Mouse (Mus musculus) liver, embryonic 12.5 days (tissue): Measurements from ENCODE around the gene Fam192a. TPM values are rescaled to one million over a fixed set of nuclear protein-coding genes. Genes with fewer than 3 reads are reported as not detected.

Source experiments
- ATAC-seq: fragments of 200-750 bp; cut with Nextera tagmentation; 2 replicates; pipeline ENCODE4 v1.8.0; 2017; ENCODE audit warnings: moderate number of reproducible peaks, mild to moderate bottlenecking, moderate library complexity
- H3K27ac ChIP-seq: fragments of 300-500 bp; sonication (generic); 2 replicates; pipeline ENCODE4 v1.5.1; 2016; ENCODE audit warnings: mild to moderate bottlenecking
- H3K27me3 ChIP-seq: fragments of 300-500 bp; sonication (generic); replicated peaks from 2 replicates; pipeline ENCODE4 v1.6.1; 2016; ENCODE audit warnings: mild to moderate bottlenecking, moderate library complexity
- H3K36me3 ChIP-seq: fragments of 300-500 bp; sonication (generic); 2 replicates; pipeline ENCODE4 v1.6.1; 2016; ENCODE audit warnings: mild to moderate bottlenecking, moderate library complexity
- H3K4me1 ChIP-seq: fragments of 300-500 bp; sonication (generic); 2 replicates; pipeline ENCODE4 v1.6.1; 2016
- H3K4me2 ChIP-seq: fragments of 300-500 bp; sonication (generic); 2 replicates; pipeline ENCODE4 v1.6.1; 2016; ENCODE audit warnings: mild to moderate bottlenecking, moderate library complexity
- H3K4me3 ChIP-seq: fragments of 300-500 bp; sonication (generic); 2 replicates; pipeline ENCODE4 v1.5.1; 2016; ENCODE audit warnings: mild to moderate bottlenecking, moderate library complexity
- H3K9ac ChIP-seq: fragments of 300-500 bp; sonication (generic); 2 replicates; pipeline ENCODE4 v1.6.1; 2016; ENCODE audit warnings: mild to moderate bottlenecking, moderate library complexity
- H3K9me3 ChIP-seq: fragments of 300-500 bp; sonication (generic); replicated peaks from 2 replicates; pipeline ENCODE4 v1.6.1; 2016; ENCODE audit warnings: mild to moderate bottlenecking, moderate library complexity
- WGBS: fragments of 180-500 bp; shearing (Covaris S2); methylation state at CpG from one replicate; pipeline ENCODE4 v1.1.7; 2016; ENCODE audit not compliant: insufficient replicate concordance; 5-methylcytosine and 5-hydroxymethylcytosine counted together
- polyA plus RNA-seq: library from polyadenylated mRNA; unstranded; fragments of >200 nt; fragmentation: Nextera tagmentation; extraction: Ambion mirVana; gene quantifications from 2 replicates; pipeline ENCODE4 v1.2.1, GENCODE M21; 2016

Gene Fam192a
- polyA plus RNA-seq, 1 experiment from 2014 or later = 49.2 TPM

DNA sequence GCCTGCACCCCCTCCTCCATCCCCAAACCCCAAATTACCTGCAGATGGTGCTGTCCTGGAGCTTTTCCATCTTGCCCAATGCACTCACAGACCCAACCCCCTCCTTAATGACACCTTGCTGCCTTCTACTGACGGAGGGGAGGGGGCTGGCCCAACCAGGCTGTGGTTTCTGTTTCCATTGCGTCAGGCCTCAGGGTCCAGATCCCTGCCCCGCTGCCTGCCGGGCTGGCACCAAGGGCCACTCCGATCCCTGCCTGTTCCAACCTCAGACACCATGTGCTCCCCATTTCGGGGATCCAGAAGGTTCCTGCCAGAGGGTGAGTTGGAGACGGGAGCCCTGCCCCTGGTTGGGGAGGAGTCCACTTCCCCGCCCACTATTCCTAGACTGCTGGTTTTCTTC, 57.8 kb downstream of the Fam192a start:
- H3K27me3 ChIP-seq = no peaks in the 10 kb centered on the region; the same call in none of the 2 replicates
- H3K27ac ChIP-seq = no peak overlapping the region
- H3K9me3 ChIP-seq = no peaks in the 10 kb centered on the region
- no peak overlapping the region for H3K4me3 ChIP-seq
- no peaks in the 10 kb centered on the region for H3K4me1 ChIP-seq
- no peak overlapping the region for H3K9ac ChIP-seq
- WGBS = 48% methylated on average over 8 of the region's 8 CpGs
- no peak overlapping the region for H3K4me2 ChIP-seq
- ATAC-seq = no peak
- no peaks in the 10 kb centered on the region for H3K36me3 ChIP-seq

DNA sequence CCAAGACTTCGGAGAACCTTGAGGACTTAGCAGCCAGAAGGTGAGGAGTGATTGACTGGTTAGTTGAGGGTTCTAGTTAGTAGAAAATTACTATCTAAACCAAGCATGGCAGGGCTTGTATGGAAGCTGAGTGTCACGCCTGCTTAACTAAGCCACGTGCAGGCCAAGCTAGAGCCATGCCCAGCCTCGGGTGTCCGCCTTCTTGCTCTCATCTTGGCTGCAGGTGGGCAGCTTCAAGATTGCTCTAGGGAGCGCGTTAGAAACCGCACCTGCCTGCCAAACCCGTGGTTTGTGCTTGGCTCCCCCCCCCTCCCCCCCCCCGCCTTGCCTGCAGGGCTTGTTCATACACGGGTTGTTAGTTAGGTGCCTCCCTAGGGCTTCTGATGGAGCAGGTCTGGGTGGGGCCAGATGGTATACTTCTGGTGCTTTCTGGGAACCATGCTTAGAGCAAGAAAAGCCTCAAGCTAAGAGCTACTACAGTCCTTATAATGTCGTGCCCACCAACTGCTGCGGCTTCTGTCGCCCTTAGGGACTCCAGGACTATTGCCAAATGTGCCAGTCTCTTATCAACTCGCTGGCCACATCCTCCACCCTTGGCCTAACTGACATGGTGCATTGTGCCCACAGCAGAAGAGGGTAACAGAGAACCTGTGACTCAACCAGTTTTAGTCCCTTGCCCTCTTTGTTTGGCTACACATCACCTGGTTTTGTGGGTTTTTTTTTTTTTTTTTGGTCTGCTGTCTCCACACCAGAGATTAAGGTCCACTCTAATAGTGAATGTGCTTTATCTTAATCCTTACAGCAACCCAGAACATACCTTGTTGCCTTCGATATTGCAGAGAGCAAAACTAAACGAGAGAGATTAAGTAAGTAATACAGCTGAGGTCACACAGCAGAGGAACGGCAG, 60.7 kb downstream of the Fam192a start:
- no peak overlapping the region for H3K4me2 ChIP-seq
- no peaks in the 10 kb centered on the region for H3K9me3 ChIP-seq
- no peaks in the 10 kb centered on the region for H3K4me1 ChIP-seq
- WGBS = 58% methylated on average over 17 of the region's 18 CpGs
- H3K27ac ChIP-seq = no peak overlapping the region
- no peak overlapping the region for H3K4me3 ChIP-seq
- no peak for ATAC-seq
- peaks cover 16% of the 10 kb centered on the region for H3K27me3 ChIP-seq
- no peak overlapping the region for H3K9ac ChIP-seq
- H3K36me3 ChIP-seq = no peaks in the 10 kb centered on the region

DNA sequence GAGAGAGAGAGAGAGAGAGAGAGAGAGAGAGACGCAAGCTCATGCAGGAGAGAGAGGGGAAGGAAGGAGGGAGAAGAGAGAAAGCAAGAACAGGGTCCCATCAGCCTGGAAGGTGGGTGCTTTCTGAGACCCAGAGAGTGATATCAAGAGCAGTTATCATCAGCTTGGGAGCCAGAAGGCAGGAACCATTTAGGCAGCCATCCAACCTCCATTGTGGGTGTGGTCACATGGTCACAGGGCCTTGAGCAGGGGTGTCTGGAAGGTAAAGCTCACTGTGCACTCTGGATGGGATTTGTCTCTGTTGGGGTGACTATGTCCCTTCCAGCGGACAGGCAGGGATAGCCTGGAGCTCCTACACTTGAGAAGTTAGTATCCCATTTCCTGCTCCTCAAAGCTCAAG, 61.8 kb downstream of the Fam192a start:
- H3K4me2 ChIP-seq = no peak overlapping the region
- no peak overlapping the region for H3K27ac ChIP-seq
- no peak for ATAC-seq
- H3K4me3 ChIP-seq = no peak overlapping the region
- H3K9me3 ChIP-seq = no peaks in the 10 kb centered on the region
- H3K36me3 ChIP-seq = no peaks in the 10 kb centered on the region
- no peaks in the 10 kb centered on the region for H3K4me1 ChIP-seq
- H3K27me3 ChIP-seq = peaks cover 27% of the 10 kb centered on the region
- H3K9ac ChIP-seq = no peak overlapping the region
- WGBS = 65% methylated on average over 2 of the region's 2 CpGs

DNA sequence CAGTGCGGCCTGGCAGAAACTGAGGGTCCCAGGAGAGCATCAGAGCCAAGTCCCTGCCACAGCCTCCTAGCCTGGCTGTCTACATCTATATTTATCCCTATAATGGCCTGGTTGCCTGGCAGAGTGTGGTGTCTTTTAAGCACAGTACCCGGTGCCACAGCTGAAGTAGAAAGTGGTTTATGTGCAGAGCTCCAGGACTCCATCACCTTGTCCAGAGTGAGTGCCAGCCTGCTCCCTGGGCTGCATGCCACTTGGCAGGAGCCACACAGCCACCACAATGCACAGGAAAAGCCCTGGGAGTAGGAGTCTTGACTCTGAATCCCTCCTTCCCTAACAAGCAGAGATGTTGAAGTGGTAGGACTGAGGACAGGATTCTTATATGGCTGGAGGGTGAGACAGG, 64.3 kb downstream of the Fam192a start:
- WGBS = 77% methylated on average over 2 of the region's 2 CpGs
- Histone ChIP-seq H3K4me2 (no peak overlapping the region), H3K9ac (no peak overlapping the region), H3K4me3 (no peak overlapping the region), H3K36me3 (no peaks in the 10 kb centered on the region), H3K9me3 (no peaks in the 10 kb centered on the region), H3K4me1 (peaks cover 10% of the 10 kb centered on the region; the same call in 1 of the 2 replicates), H3K27ac (no peak overlapping the region), H3K27me3 (peaks cover 53% of the 10 kb centered on the region)
- no peak for ATAC-seq

DNA sequence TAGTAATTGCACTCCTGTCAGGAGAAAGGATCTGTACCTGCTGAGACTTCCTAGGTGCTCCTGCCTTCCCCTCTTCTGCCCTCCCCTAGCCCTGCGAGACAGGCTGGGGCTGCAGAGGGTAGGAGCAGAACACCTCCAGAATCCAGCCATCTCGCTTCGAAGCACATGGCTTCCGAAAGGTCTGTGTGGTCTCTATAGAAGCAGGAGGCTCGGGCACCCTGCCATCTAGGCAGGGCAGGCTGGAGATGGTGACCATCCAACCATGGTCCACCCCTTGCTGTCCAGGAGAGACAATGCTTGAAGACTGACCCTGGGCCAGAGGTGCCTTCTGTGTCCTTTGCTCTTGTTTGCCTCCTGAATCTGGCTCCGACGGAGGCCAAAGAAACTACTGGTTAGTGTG, 66.2 kb downstream of the Fam192a start:
- H3K27me3 ChIP-seq = peaks cover 71% of the 10 kb centered on the region
- WGBS = 69% methylated on average over 7 of the region's 7 CpGs
- H3K27ac ChIP-seq = no peak overlapping the region
- no peaks in the 10 kb centered on the region for H3K9me3 ChIP-seq
- no peak overlapping the region for H3K4me2 ChIP-seq
- peaks cover 10% of the 10 kb centered on the region; the same call in 1 of the 2 replicates for H3K4me1 ChIP-seq
- no peak for ATAC-seq
- no peak overlapping the region for H3K4me3 ChIP-seq
- no peak overlapping the region for H3K9ac ChIP-seq
- no peaks in the 10 kb centered on the region for H3K36me3 ChIP-seq

DNA sequence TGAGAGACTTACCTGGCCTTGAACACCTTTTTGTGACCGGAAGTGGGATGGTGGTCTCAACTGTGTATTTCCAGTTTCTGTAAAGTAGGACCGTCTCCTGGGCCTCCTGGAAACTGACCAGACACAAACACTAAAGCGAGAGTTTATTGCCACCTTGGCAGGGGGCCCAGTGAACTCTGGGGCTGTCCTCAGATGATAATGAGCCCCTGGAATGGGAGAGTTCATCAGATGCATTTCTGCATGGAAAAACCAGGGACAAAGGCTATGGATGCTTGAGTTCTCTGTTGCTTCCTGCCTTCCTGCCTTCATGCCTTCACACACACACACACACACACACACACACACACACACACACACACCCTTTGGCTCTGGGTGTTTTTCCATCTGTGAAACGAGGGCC, 67.2 kb downstream of the Fam192a start:
- H3K9ac ChIP-seq = no peak overlapping the region
- H3K27ac ChIP-seq = no peak overlapping the region
- no peaks in the 10 kb centered on the region for H3K36me3 ChIP-seq
- H3K4me3 ChIP-seq = no peak overlapping the region
- WGBS = 52% methylated on average over 4 of the region's 4 CpGs
- ATAC-seq = no peak
- H3K9me3 ChIP-seq = no peaks in the 10 kb centered on the region
- no peak overlapping the region for H3K4me2 ChIP-seq
- peaks cover 81% of the 10 kb centered on the region for H3K27me3 ChIP-seq
- H3K4me1 ChIP-seq = peaks cover 10% of the 10 kb centered on the region; the same call in 1 of the 2 replicates

DNA sequence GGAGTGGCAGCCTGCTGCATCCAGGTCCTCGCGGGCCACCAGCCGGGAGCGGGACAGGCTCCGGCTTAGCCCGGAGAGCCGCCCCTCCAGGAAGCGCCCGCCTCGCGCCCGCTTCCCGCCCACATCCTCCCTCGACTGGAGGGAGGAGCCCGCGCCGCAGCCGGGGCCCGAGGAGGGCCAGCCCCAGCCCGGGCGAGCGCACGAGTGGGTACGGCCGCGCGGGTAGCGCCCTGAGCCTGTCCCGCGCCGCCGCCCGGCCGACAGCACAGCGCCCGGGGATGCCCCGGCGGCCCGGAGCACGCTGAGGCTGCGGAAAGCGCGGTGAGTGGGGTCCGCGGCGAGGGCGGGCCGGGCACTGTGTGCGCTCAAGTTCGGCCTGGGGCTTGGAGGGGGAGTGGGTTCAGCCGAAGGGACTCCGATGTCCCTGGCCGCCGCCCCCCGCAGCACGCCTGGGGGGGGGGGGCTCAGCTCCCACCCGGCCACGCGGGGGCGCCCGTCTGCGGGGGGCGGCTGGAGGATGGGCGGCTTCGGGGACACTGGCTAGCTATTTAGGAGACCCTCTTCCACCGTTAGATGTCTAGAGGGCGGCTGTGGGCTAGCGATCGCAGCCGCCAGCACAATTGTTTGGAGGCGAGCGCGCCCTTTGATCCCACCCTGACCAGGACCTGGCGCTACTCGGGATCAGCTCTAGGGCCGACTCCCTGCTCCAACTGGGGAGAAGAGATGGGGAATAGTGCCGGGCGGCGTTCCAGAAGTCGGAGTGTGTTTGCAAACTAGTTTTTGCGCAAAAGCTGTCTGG, 68.7 kb downstream of the Fam192a start, which contains the start of gene Cpne2:
Gene Cpne2 (plus strand): TSS at position 118 of the 799 bp plus-strand sequence.
- H3K27ac ChIP-seq = no peak within 1 kb of the TSS
- peaks cover 87% of the 10 kb centered on the region for H3K27me3 ChIP-seq
- H3K4me1 ChIP-seq = peaks cover 10% of the 10 kb centered on the region; the same call in 1 of the 2 replicates
- no peaks in the 10 kb centered on the region for H3K36me3 ChIP-seq
- peak within 1 kb of the TSS; percentile 72 for H3K4me2 ChIP-seq
- peak; percentile 48 for ATAC-seq
- no peaks in the 10 kb centered on the region for H3K9me3 ChIP-seq
- peak within 1 kb of the TSS; percentile 60 for H3K4me3 ChIP-seq
- H3K9ac ChIP-seq = peak within 1 kb of the TSS; percentile 59
- WGBS = 1% methylated on average over 67 of the region's 81 CpGs

DNA sequence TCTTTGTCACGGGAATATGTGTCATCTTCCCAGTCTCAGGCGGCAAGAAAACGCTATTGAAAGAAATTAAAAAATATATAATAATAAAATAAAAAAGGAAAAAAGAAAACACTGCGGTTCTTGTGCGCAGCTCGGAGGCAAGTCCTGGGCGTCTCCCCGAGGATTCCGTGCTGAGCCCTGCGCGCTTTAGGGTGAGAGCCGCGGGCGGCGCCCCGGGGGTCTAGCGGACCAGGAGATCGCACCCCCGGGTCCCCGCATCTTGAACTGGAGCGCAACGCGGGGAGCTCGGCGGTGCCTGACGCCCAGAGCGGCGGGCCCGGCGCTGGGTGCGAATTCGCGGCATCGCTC, 69.3 kb downstream of the Fam192a start:
- Histone ChIP-seq H3K27ac (no peak overlapping the region), H3K4me2 (peak overlapping the region; percentile 72), H3K9me3 (no peaks in the 10 kb centered on the region), H3K4me1 (peaks cover 10% of the 10 kb centered on the region; the same call in 1 of the 2 replicates), H3K9ac (peak overlapping the region; percentile 59; the same call in 1 of the 2 replicates), H3K36me3 (no peaks in the 10 kb centered on the region), H3K4me3 (peak overlapping the region; percentile 60), H3K27me3 (peaks cover 85% of the 10 kb centered on the region)
- under 1% methylated on average over 34 of the region's 34 CpGs for WGBS
- ATAC-seq = peak; percentile 13; the same call in 1 of the 2 replicates

DNA sequence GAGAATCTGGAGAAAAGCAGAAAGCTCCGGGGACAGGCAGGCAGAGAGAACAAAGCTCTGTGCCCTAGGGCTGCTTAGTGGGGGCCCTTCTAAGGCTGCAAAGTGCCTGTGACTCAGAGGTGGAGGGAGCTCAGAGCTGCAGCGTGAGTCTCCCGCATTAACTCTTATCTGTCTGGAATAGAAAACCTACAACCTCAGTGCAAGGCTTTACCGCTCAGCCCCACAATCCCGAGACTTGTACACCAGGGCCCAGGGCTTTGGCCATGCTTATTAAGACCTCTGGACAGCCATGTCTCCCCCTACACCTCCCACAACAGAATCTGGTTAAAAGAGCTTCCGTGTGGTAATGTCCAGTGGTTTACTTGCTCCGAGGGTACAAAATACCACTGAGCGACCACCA, 69.8 kb downstream of the Fam192a start:
- Histone ChIP-seq H3K27me3 (peaks cover 80% of the 10 kb centered on the region), H3K4me2 (peak overlapping the region; percentile 72), H3K36me3 (no peaks in the 10 kb centered on the region), H3K4me3 (peak overlapping the region; percentile 60), H3K27ac (no peak overlapping the region), H3K9me3 (no peaks in the 10 kb centered on the region), H3K9ac (no peak overlapping the region), H3K4me1 (peaks cover 10% of the 10 kb centered on the region; the same call in 1 of the 2 replicates)
- 6% methylated on average over 8 of the region's 8 CpGs for WGBS
- ATAC-seq = no peak

DNA sequence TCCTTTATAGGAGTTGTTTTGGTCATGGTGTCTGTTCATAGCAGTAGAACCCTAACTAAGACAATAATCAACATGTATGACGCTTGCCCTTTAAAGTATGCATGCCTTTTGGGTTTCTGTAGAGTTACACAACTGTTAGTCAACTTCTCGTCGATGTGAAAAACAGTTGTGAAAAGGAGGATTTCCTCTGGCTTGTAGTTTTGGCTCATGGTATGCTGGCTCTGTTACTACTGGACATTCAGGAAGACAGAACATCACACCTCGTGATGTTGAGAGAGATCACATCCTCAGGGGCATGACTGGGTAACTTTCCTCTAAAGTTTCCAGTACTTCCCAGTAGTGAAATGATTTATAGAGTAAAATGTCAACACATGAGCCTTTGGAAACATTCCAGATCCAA, 71.2 kb downstream of the Fam192a start:
- H3K4me3 ChIP-seq = no peak overlapping the region
- no peaks in the 10 kb centered on the region for H3K9me3 ChIP-seq
- 71% methylated on average over 4 of the region's 4 CpGs for WGBS
- peaks cover 10% of the 10 kb centered on the region; the same call in 1 of the 2 replicates for H3K4me1 ChIP-seq
- peaks cover 66% of the 10 kb centered on the region for H3K27me3 ChIP-seq
- H3K36me3 ChIP-seq = no peaks in the 10 kb centered on the region
- H3K27ac ChIP-seq = no peak overlapping the region
- no peak overlapping the region for H3K4me2 ChIP-seq
- H3K9ac ChIP-seq = no peak overlapping the region
- no peak for ATAC-seq

DNA sequence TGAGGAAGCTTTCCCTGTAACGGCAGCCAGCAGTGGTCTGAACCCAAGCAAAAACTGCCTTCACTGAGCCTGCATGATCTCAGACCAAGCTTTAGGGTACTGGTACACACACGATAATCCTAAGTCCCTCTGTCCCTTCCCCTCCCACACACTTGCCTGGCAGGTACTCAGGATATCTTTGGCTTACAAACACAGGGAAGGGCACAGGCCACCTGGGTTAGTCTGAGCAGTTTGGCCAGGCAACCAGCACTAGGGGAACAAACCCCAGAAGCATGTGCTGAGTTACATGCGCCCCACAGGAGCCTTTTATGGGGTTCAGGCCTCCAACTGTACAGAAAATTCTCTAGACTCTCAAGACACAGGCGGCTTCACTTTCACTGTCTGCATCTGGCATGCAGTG, 71.9 kb downstream of the Fam192a start:
- H3K9ac ChIP-seq = no peak overlapping the region
- 53% methylated on average over 4 of the region's 4 CpGs for WGBS
- H3K27me3 ChIP-seq = peaks cover 65% of the 10 kb centered on the region
- no peak overlapping the region for H3K4me2 ChIP-seq
- H3K36me3 ChIP-seq = no peaks in the 10 kb centered on the region
- H3K27ac ChIP-seq = no peak overlapping the region
- peaks cover 10% of the 10 kb centered on the region; the same call in 1 of the 2 replicates for H3K4me1 ChIP-seq
- no peak for ATAC-seq
- H3K4me3 ChIP-seq = no peak overlapping the region
- H3K9me3 ChIP-seq = no peaks in the 10 kb centered on the region

DNA sequence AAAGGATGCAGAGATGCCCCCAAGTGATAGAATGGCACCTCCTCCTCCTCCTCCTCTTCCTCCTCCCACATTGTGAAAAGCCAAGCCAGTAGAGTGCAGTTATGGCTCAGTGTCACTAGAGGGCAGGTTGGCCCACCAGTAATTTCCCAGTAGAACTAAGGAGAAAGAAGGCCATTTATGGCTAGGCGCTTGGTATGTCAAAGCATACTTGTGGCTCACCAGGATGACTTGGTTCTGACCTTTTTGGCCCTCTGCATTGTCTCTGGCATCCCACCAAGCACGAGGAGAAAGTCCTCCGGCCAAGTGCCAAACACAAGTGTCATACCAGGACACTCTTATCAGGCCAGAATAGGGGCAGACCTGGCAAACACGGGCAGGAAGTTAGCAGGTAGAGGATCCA, 73.6 kb downstream of the Fam192a start:
- peaks cover 49% of the 10 kb centered on the region for H3K27me3 ChIP-seq

More for the DNA sequence above, 73.6 kb downstream of the Fam192a start:
- H3K9me3 ChIP-seq = no peaks in the 10 kb centered on the region
- no peak overlapping the region for H3K27ac ChIP-seq
- no peak overlapping the region for H3K9ac ChIP-seq
- H3K4me2 ChIP-seq = no peak overlapping the region
- no peak for ATAC-seq
- peaks cover 4% of the 10 kb centered on the region; the same call in 1 of the 2 replicates for H3K4me1 ChIP-seq
- no peaks in the 10 kb centered on the region for H3K36me3 ChIP-seq
- no peak overlapping the region for H3K4me3 ChIP-seq
- 42% methylated on average over 4 of the region's 4 CpGs for WGBS
